Mouse (Mus musculus): Measurements from ENCODE around the gene Sphk1.

The Sphk1 gene

DNA sequence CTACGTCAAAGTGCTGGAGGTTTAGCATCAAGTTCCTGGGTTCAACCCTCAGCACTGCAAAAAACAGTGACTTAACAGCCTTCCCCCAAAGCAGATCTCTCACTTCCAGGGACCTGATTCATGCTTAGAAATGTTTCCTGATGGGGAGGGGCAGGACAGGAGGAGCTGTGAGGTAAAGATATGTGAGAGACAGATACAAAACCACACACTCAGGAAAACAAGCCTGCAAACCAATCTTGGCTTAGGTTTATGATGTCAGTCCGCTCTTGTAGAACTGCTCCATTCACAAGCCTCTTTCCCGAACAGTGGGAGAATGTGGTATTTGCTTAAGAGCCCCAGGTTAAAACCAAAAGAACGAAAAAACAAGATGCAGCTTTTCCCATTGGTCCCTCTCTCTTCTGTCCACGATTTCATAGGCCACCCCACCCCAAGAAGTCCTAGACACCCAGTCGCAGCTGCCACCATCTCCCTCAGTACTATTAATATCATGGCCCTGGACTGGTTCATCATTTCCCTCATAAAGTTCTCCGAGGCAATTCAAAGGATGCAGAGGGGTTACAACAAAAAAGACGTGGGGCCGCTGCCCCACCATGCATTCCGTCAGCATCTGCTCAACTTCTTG lies 49.4 kb downstream of the Sphk1 start:
- DNase-seq, result no peak

GRCm38 (mm10) chr11:116580711-116581375 lies 50.1 kb downstream of the Sphk1 start:
- DNase-seq, result peak; percentile 61 to 72

DNA sequence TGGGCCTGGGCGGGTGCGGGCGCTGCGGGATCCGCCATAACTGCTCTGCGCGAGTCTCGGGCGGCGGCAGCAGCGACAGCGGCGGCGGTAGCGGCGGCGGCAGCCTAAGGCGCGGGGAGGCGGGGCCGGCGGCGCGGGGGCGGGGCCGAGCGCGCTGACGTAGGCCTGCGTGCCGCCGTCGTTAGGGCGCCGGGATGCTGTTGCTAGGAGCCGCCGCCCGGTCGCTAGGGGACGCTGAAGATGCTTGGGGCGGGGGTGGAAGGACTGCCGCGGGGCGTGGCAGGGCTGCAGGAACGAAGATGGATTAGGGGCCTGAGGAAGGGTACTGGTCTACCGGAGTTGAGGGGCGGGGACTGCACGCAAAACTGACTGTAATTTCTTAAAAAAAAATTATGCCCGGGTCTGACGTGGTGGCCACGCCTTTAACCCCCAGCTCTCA lies 50.7 kb downstream of the Sphk1 start, which contains the start of gene Ube2o:
TSS of gene Ube2o (minus strand) at position 72 of the 439 bp plus-strand sequence.
- DNase-seq, result peak; percentile 83 to 89

GRCm38 (mm10) chr11:116585682-116586081 lies 55.0 kb downstream of the Sphk1 start:
- DNase-seq, result no peak

Data from cerebellum, postnatal 36 days (tissue).